Mouse (Mus musculus) urinary bladder, postnatal 36 days (tissue): ENCODE data around the gene Gm6685.
A peak's percentile ranks its signal among the peaks of the same experiment; 100 is the strongest.
"Not testable (repeated sequence)": the region's sequence is repeated elsewhere in the genome, so short reads cannot be mapped to it uniquely, and the experiment has no call there.

Source experiments
- DNase-seq, 2 experiments: peaks; one replicate each; pipeline ENCODE4 v3.0.0; 2022; ENCODE audit warnings: low spot score in 2 of 2, mixed read lengths in 1 of 2

The Gm6685 gene

GRCm38 (mm10) chr11:28339224-28340150 is at the start of gene Gm6685:
Gene Gm6685, minus strand, starts transcription at chr11:28339867.
- DNase-seq = not testable (repeated sequence)

- DNase-seq = no peak
Observed at GRCm38 (mm10) chr11:28375891-28376290, 36.2 kb upstream of the Gm6685 start.

- DNase-seq = no peak
Observed at GRCm38 (mm10) chr11:28374636-28375035, 35.0 kb upstream of the Gm6685 start.

GRCm38 (mm10) chr11:28371381-28371780 is 31.7 kb upstream of the Gm6685 start:
- DNase-seq = not testable (repeated sequence)

GRCm38 (mm10) chr11:28365929-28366244 is 26.2 kb upstream of the Gm6685 start:
- DNase-seq = no peak

GRCm38 (mm10) chr11:28365209-28365928 is 25.7 kb upstream of the Gm6685 start:
- peak; percentile 47 to 82 for DNase-seq

- DNase-seq = no peak
Observed at GRCm38 (mm10) chr11:28343465-28343864, 3.8 kb upstream of the Gm6685 start.

GRCm38 (mm10) chr11:28341887-28342286 is 2.2 kb upstream of the Gm6685 start:
- no peak for DNase-seq

- DNase-seq = no peak
Observed at GRCm38 (mm10) chr11:28327878-28328277, 11.8 kb downstream of the Gm6685 start.

- no peak for DNase-seq
Observed at GRCm38 (mm10) chr11:28313396-28313795, 26.3 kb downstream of the Gm6685 start.

- DNase-seq = no peak
Observed at GRCm38 (mm10) chr11:28307723-28308122, 31.9 kb downstream of the Gm6685 start.

GRCm38 (mm10) chr11:28290440-28290839 is 49.2 kb downstream of the Gm6685 start:
- DNase-seq = no peak
